Mouse (Mus musculus): ENCODE measurements around the gene Trio.

DNA sequence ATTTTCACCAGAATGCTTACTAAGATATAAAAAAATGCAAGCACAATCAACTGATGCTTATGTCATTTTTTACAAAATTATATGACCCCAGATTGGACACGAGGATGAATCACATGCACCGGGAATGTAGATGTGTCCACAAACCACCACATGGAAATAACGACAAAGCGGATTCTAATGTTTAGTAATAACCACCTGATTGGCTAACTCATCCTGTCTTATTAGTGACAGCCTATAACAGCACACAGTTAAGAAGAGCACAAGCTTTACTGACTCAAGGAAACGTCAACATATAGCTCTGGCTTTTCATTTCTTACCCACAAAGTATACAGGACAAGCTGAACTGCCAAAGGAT is 101.7 kb downstream of the Trio start:
- TF ChIP-seq CTCF (IDR thresholded peaks at IDR 0.05; ENCODE audit: control insufficient read depth, insufficient read depth, low read length) = no peak
- no peak for TF ChIP-seq POLR2A (IDR thresholded peaks at IDR 0.05; ENCODE audit: borderline replicate concordance, control insufficient read depth, low read depth, low read length)
